Mouse (Mus musculus) large intestine, adult 2 months (tissue): ENCODE results near the gene Fam166a. TPM values are rescaled to one million over a fixed set of nuclear protein-coding genes. Genes with fewer than 3 reads are reported as not detected.
A peak's percentile ranks its signal among the peaks of the same experiment; 100 is the strongest.
"Not testable (repeated sequence)": the region's sequence is repeated elsewhere in the genome, so short reads cannot be mapped to it uniquely, and the experiment has no call there.

Experiments used
- DNase-seq: peaks from one replicate; pipeline ENCODE4 v3.0.0-alpha.2; 2012; ENCODE audit warnings: low read depth, low spot score
- WGBS: fragments of 180-500 bp; shearing (Covaris S2); methylation state at CpG from one replicate; pipeline ENCODE4 v1.1.7; 2018; 5-methylcytosine and 5-hydroxymethylcytosine counted together
- polyA plus RNA-seq: library from polyadenylated mRNA; depleted of rRNA; stranded (reverse); fragments of >200 nt; gene quantifications from 2 replicates; pipeline ENCODE4 v1.2.3, GENCODE M21; 2012

Gene Fam166a
- polyA plus RNA-seq, 1 experiment, result not detected

DNA sequence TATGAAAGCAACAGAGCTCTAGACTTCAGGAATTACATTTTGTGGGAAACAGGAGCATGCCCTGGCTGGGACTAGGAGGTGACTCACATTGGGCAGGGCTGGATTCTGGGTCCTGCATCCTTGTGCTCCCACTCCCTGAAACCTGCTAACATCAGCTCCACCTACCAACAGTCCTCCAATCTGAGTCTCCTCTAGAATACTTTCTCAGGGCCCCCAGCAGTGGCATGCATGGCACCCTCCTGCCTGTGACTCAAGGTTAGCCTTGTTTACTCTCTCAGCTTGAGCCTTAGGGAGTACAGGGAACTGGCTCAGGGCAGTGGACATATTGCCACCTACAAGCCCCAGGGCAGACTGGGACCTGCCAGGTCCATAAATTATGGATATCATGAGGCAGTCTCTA, 19.6 kb downstream of the Fam166a start:
- DNase-seq, result no peak

DNA sequence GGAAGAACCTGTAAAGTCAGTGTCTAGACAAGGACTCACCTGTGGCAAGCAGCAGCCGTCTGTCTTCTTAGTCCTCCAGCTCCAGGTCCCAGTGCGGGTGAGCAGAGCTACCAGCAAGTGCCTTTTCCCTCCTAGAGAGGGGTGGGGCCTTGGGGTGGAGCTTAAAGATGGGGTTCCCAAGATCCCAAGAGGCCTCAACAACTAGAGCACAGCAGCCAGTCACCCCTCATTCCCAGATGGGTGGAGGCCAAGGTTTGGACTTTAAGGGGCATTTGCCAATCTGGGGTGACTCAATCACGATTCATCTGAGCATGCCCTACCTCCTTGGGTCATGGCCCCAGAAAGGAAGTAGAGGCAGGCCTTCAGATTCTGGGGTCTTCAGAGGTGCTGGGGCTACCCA, 21.2 kb downstream of the Fam166a start:
- DNase-seq, result no peak
- 87% methylated on average over 3 of the region's 3 CpGs for WGBS

DNA sequence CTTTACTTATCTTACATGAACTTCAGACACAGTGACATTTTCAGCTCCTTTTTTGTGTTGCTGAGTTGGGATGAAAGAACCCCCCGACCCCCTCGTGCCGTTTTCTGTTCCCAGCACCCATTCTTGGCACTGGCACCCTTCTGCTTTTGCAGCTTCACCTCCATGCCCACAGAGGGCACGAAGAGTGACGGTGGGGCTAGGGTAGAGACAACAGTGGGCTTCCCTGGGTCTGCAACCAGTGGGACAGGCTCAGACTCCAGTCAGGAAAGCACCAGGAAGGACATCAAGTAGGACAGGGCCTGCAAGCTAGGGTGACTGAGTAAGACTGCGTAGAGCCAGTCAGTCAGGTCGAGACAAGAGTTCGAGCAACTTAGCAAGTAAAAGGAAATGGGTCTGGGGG, 21.8 kb downstream of the Fam166a start:
- WGBS, result 68% methylated on average over 8 of the region's 8 CpGs
- no peak for DNase-seq

- whole genome bisulfite sequencing, result 2% methylated on average over 29 of the region's 29 CpGs
- DNase-seq, result no peak
These were observed 22.3 kb downstream of the Fam166a start for GRCm38 (mm10) chr2:25240723-25241437.

DNA sequence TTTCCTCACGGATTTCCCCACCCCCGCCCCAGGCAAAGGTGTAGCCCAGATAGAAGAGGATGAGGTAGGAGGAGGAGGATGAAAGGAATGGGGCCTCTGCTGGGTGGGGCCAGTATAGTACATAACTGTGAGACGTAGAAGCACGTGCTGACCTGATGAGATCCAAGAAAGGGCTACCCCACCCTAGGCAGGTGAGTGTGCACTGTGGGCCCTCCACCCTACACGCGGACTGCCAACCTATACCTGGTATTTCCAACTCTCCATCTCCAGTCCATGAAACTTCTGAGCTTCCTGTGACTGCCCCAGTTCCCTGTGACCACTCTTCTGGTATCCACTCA, 22.9 kb downstream of the Fam166a start:
- WGBS, result 10% methylated on average over 6 of the region's 6 CpGs
- no peak for DNase-seq

DNA sequence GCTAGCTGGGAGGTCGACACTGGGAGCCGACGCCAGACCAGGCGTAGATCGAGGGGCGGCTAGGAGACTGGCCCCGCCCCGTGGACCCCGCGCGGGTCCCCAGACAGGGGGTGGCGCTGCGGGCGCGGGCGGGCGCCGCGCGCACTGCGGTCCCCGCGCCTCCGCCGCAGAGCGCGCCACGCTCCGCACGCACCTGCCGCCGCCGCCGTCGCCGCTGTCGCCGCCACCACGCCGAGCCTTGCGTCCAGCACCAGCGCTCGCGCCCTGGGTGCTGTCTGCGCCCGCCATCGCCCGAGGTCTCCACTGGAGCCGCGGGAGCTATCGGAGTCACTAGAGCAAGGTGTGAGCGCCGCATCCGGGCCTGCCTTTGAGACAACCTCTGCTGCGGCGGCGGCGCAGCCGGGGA, 23.6 kb downstream of the Fam166a start, which contains the start of the genes Rnf208 and Cysrt1:
TSS of gene Rnf208 (plus strand) at position 155 of the 406 bp plus-strand sequence.
TSS of gene Cysrt1 (minus strand) at position 352 of the 406 bp plus-strand sequence.
- WGBS, result under 1% methylated on average over 59 of the region's 59 CpGs
- no peak for DNase-seq

GRCm38 (mm10) chr2:25243342-25243741, 24.8 kb downstream of the Fam166a start:
- no peak for DNase-seq
- WGBS, result 87% methylated on average over 8 of the region's 8 CpGs

GRCm38 (mm10) chr2:25244144-25244543, 25.6 kb downstream of the Fam166a start:
- WGBS, result 92% methylated on average over 4 of the region's 4 CpGs
- DNase-seq, result no peak

DNA sequence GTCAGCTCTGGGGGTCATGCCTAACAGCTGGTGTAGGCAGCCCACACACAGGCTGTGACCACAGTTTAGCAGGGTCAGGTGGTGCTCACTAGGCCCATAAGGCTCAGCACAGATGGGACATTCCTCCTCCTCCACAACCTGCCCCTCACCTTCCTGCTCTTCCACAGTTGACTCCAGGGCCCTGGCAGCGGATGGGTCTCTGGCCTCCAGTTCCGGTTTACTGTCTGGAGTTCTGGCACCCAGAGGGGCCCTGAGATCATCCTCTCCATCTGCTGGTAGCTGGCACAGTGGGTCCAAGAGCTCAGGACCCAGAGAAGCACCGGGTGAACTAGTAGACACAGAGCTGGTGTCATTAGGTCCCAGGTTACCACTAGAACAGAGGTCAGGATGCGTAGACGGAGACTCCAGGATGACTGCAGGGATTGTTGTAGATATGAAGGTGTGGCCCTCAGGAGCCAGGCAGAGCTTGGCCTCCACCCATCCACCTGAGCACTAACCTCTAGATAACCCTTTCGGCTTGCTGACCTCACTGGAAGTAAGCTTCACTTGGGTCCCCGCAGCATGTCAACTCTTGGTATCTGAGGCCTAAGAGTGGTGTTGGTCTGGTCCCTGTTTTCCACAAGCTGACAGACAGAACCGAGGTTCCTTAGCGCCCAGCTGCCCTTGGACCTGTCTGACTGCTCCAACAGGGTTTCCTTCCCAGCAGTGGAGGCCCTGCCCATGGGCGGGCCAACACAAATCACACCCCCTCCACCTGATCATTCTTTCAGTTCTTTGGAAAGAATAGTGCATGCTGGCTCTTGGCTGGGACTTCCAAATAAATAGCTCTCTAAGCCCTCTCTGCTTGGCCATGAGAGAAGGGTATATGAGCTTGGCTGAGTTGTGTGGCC, 27.9 kb downstream of the Fam166a start, which contains the start of gene AL732309.1:
TSS of gene AL732309.1 (minus strand) at position 681 of the 890 bp plus-strand sequence.
- WGBS, result 35% methylated on average over 10 of the region's 10 CpGs
- DNase-seq, result no peak

- DNase-seq, result no peak
- 86% methylated on average over 1 of the region's 1 CpGs for WGBS
These were observed 33.8 kb downstream of the Fam166a start for GRCm38 (mm10) chr2:25252331-25252730.

GRCm38 (mm10) chr2:25255284-25255779, 36.8 kb downstream of the Fam166a start, which contains the start of gene Tmem203:
Tmem203 (plus strand) TSS chr2:25255439.
- WGBS, result 1% methylated on average over 39 of the region's 39 CpGs
- DNase-seq, result no peak

- whole genome bisulfite sequencing, result 26% methylated on average over 12 of the region's 12 CpGs
- not testable (repeated sequence) for DNase-seq
These were observed 38.0 kb downstream of the Fam166a start for GRCm38 (mm10) chr2:25256443-25257109.

GRCm38 (mm10) chr2:25257250-25257649, 38.7 kb downstream of the Fam166a start:
- WGBS, result 78% methylated on average over 5 of the region's 5 CpGs
- DNase-seq, result not testable (repeated sequence)

DNA sequence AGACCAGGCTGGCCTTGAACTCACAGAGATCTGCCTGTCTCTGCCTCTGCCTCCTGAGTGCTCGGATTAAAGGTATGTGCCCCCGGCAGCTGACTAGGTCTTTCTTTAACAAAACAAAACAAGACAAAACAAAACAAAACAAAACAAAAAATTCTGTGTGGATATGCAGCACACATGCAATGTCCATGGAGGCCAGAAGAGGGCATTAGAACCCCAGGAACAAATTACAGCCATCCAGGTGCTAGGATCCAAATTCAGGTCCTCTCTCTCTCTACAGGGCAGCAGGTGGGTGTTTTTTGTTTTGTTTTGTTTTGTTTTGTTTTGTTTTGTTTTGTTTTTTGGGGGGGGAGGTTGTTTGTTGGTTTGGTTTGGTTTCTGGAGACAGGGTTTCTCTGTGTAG, 40.3 kb downstream of the Fam166a start:
- DNase-seq, result no peak
- WGBS, result 58% methylated on average over 2 of the region's 2 CpGs

DNA sequence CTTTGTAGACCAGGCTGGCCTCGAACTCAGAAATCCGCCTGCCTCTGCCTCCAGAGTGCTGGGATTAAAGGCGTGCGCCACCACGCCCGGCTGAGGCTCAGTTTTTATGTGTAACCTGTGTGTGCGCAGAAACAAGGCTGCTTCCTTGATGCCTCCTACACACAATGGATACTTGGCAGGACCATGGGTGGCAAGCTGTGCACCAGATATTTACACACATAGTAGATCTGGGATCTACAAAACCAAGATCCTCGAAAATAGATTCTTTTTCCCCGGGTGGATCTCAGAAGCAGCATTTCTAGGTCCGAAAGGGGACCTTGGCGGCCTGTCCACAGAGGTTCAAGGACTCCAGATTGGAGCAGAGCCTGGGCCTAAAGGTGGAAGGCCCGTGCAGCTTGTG, 43.3 kb downstream of the Fam166a start:
- WGBS, result 31% methylated on average over 12 of the region's 12 CpGs
- no peak for DNase-seq

GRCm38 (mm10) chr2:25262291-25262767, 43.8 kb downstream of the Fam166a start, which contains the start of gene Tprn:
Tprn (plus strand) TSS chr2:25262618.
- WGBS, result under 1% methylated on average over 39 of the region's 39 CpGs
- DNase-seq, result peak; percentile 94

DNA sequence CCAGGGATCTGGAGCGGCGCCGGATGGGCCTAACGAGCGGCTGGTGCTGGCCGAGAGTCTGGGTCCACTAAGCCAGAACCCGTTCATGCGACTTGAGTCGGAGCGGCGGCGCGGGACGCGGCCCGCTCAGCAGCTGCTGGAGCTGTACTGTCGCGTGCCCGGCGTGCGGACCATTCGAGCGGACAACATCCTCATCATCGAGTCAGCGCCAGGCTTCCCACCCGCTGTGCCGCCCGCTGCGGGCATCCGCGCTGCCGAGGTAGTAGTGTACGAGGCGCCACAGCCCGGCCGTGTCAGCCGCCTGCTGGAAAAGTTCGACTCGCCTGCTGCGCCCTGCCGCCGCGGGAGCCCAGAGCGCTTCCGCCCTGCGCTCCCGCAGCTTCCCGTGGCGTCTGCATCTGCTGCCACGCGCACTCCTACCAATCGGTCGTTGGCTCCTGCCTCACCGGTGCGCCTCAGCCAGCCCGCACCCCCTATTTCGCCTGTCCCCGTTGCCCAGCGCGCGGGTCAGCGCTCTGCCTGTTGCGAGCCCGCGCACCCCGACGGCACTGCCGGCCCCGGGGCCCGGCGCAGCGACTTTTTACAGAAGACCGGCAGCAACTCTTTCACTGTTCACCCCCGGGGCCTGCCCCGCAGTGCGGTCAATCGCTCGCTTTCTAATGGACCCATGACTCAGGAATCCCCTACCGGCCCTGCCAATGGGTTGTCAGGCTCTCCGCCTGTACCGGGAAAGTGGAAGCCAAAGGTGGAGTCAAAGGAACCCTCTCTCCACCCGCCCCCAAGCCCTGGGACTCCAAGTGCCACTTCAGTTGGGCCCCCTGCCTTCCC, 44.5 kb downstream of the Fam166a start:
- under 1% methylated on average over 82 of the region's 82 CpGs for WGBS
- no peak for DNase-seq

DNA sequence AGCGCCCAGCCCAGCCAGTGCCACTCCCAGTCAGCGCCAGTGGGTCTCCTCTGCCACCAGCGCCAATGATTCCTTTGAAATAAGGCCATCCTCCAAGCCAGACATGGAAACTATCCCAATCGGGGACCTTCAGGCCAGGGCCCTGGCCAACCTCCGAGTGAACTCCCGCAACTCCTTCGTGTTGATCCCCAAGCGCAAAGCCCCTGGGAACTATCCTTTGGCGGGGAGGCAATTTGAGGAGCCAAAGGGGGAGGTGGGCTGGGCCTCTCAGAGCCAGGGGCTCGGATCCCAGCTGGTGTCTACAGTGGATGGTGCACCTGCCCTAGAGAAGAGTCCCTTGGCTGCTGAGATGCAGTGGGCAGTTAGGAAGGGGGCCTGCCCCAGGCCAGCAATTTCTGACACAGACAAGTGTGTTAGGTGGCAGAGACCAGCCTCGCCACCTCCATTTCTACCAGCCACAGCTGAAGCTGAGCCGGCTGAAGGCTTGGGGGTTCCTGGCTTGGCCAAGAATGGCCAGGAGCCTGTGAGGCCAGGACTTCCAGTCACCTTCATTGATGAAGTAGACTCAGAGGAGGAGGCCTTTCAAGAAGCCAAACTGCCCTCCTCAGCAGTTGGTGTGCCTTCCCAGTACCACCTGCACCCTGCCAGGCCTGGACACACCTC, 45.2 kb downstream of the Fam166a start:
- 13% methylated on average over 12 of the region's 12 CpGs for WGBS

More for the DNA sequence above, 45.2 kb downstream of the Fam166a start:
- DNase-seq, result no peak
